Mouse (Mus musculus): ENCODE results near the gene Scgb2b3.

The Scgb2b3 gene

GRCm38 (mm10) chr7:31362022-31362560 lies at the start of gene Scgb2b3:
Gene Scgb2b3, minus strand, starts transcription at chr7:31362072.
- no peak for DNase-seq

- DNase-seq, result no peak
Observed at GRCm38 (mm10) chr7:31375292-31375691, 13.4 kb upstream of the Scgb2b3 start, which contains the start of gene Scgb1b3. Gene Scgb1b3, plus strand, starts transcription at chr7:31375592.

Data from cerebellum, adult 9-11 months (tissue).